ENCODE assay signal across 12 mouse cellular contexts in the genomic region with DNA sequence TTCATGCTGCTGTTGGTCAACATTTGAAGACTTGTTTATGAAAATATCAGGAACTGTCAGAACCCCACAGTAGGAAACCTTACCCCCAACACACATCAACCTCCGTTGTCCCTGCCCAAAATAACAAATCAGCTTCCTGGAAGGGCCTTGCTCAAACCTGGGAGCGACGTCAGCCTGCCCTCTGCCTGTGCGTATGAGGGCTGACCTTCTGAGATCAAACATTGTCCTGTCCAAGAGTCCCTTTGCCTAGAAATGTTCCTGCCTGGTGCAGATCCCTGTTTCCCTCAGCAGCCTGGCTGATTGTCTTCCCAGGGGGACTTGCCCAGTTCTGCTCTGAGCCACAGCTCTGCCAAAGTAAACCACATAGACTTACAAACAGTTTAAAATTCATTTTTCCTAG.
DNase-seq lines count a peak whose midpoint lies in the region; ATAC-seq and TF ChIP-seq lines count a peak whose summit lies in the region.
"Had no signal": no experiment of that assay in that cellular context is flagged by ENCODE, and none has a peak within 500 bp of the region (broad histone marks: within the 10 kb centered on the region; RNA-seq: fewer than 3 reads in every experiment).

No protein-coding gene starts in this region.

- no peak for ATAC-seq in hindbrain, postnatal 0 days
- ATAC-seq in hindbrain, embryonic 16.5 days: no peak
- no peak for ATAC-seq in midbrain, embryonic 14.5 days (ENCODE audit: low FRiP score, low TSS enrichment)
- no peak for ATAC-seq in midbrain, embryonic 11.5 days (ENCODE audit: low FRiP score)
- ATAC-seq in cerebellum, adult (ENCODE audit: insufficient number of reproducible peaks, low FRiP score, low TSS enrichment): no peak
- ATAC-seq: intestine, embryonic 16.5 days; midbrain, embryonic 13.5 days had no signal

- no peak overlapping the region for H3K4me2 ChIP-seq in hindbrain, postnatal 0 days (ENCODE audit: low read depth, low read length)
- H3K4me2 ChIP-seq in hindbrain, embryonic 16.5 days (ENCODE audit: low read length): no peak overlapping the region
- H3K4me2 ChIP-seq in midbrain, embryonic 14.5 days (ENCODE audit: low read length): no peak overlapping the region
- no peak overlapping the region for H3K4me2 ChIP-seq in midbrain, embryonic 11.5 days
- H3K4me2 ChIP-seq: limb, embryonic 15.5 days; midbrain, embryonic 13.5 days; neural tube, embryonic 13.5 days had no signal

- no peak overlapping the region for H3K4me3 ChIP-seq in hindbrain, postnatal 0 days (ENCODE audit: low read length)
- no peak overlapping the region for H3K4me3 ChIP-seq in hindbrain, embryonic 16.5 days (ENCODE audit: low read length)
- H3K4me3 ChIP-seq in midbrain, embryonic 14.5 days (replicated peaks; ENCODE audit: low read depth, low read length): no peak overlapping the region
- H3K4me3 ChIP-seq in midbrain, embryonic 11.5 days (ENCODE audit: low read depth, low read length): no peak overlapping the region
- H3K4me3 ChIP-seq: limb, embryonic 15.5 days; midbrain, embryonic 13.5 days; neural tube, embryonic 13.5 days had no signal

- no peaks in the 10 kb centered on the region for H3K9me3 ChIP-seq in hindbrain, postnatal 0 days (ENCODE audit: low read length)
- no peaks in the 10 kb centered on the region; the same call in 1 of the 2 replicates for H3K9me3 ChIP-seq in hindbrain, embryonic 16.5 days (ENCODE audit: control insufficient read depth, low read length)
- H3K9me3 ChIP-seq in midbrain, embryonic 14.5 days (ENCODE audit: control insufficient read depth, low read length): no peaks in the 10 kb centered on the region
- H3K9me3 ChIP-seq in midbrain, embryonic 11.5 days (ENCODE audit: control insufficient read depth, low read length): no peaks in the 10 kb centered on the region
- H3K9me3 ChIP-seq: limb, embryonic 15.5 days; midbrain, embryonic 13.5 days; neural tube, embryonic 13.5 days had no signal

- peaks cover 16% of the 10 kb centered on the region; the same call in 1 of the 2 replicates for H3K4me1 ChIP-seq in hindbrain, postnatal 0 days (ENCODE audit: insufficient read depth, low read length)
- H3K4me1 ChIP-seq in hindbrain, embryonic 16.5 days (ENCODE audit: control insufficient read depth, insufficient read depth, low read depth, low read length): peaks cover 16% of the 10 kb centered on the region
- 0 out of 2 replicates have a peak, but pooled peaks cover 9% of the 10 kb centered on the region for H3K4me1 ChIP-seq in midbrain, embryonic 14.5 days (ENCODE audit: control insufficient read depth, insufficient read depth, low read length)
- no peaks in the 10 kb centered on the region for H3K4me1 ChIP-seq in midbrain, embryonic 11.5 days (ENCODE audit: control insufficient read depth, insufficient read depth, low read length)

- 0 out of 2 replicates have a peak, but pooled peaks have one; percentile 9 for TF ChIP-seq CTCF in hindbrain, postnatal 0 days (IDR thresholded peaks at IDR 0.05; ENCODE audit: low read depth)

- H3K27me3 ChIP-seq in hindbrain, postnatal 0 days (ENCODE audit: insufficient read depth, low read length): 0 out of 2 replicates have a peak, but pooled peaks cover 3% of the 10 kb centered on the region
- no peaks in the 10 kb centered on the region for H3K27me3 ChIP-seq in hindbrain, embryonic 16.5 days (replicated peaks; ENCODE audit: control insufficient read depth, insufficient read depth, low read length)
- H3K27me3 ChIP-seq in midbrain, embryonic 14.5 days (ENCODE audit: control insufficient read depth, insufficient read depth, low read length): no peaks in the 10 kb centered on the region
- no peaks in the 10 kb centered on the region for H3K27me3 ChIP-seq in midbrain, embryonic 11.5 days (ENCODE audit: control insufficient read depth, insufficient read depth, low read length)
- H3K27me3 ChIP-seq: limb, embryonic 15.5 days; midbrain, embryonic 13.5 days; neural tube, embryonic 13.5 days had no signal

- peak; percentile 51 for DNase-seq in adrenal gland, postnatal 10 days
- no peak for DNase-seq in adrenal gland, adult 8-10 months
- no peak for DNase-seq in hindbrain, postnatal 0 days (ENCODE audit: low spot score)
- peak; percentile 1 for DNase-seq in midbrain, embryonic 14.5 days
- DNase-seq in midbrain, embryonic 11.5 days (ENCODE audit: low spot score, missing footprints): no peak
- no peak for DNase-seq in retina, embryonic 14.5 days (ENCODE audit: low spot score)

- WGBS in hindbrain, postnatal 0 days: 55% methylated on average over 4 of the region's 4 CpGs
- WGBS in hindbrain, embryonic 16.5 days: 64% methylated on average over 4 of the region's 4 CpGs
- 75% methylated on average over 4 of the region's 4 CpGs for WGBS in midbrain, embryonic 14.5 days
- WGBS in midbrain, embryonic 11.5 days: 77% methylated on average over 4 of the region's 4 CpGs

- no peak overlapping the region for H3K9ac ChIP-seq in hindbrain, postnatal 0 days (replicated peaks; ENCODE audit: low read length)
- no peak overlapping the region for H3K9ac ChIP-seq in hindbrain, embryonic 16.5 days (ENCODE audit: low read depth, low read length)
- no peak overlapping the region for H3K9ac ChIP-seq in midbrain, embryonic 14.5 days (replicated peaks; ENCODE audit: low read length)
- no peak overlapping the region for H3K9ac ChIP-seq in midbrain, embryonic 11.5 days (ENCODE audit: low read length)
- H3K9ac ChIP-seq: limb, embryonic 15.5 days; midbrain, embryonic 13.5 days; neural tube, embryonic 13.5 days had no signal

- H3K27ac ChIP-seq in hindbrain, postnatal 0 days: peak overlapping the region; percentile 70; the same call in 1 of the 2 replicates
- H3K27ac ChIP-seq in hindbrain, embryonic 16.5 days (ENCODE audit: low read depth, low read length): no peak overlapping the region
- no peak overlapping the region for H3K27ac ChIP-seq in midbrain, embryonic 14.5 days (replicated peaks; ENCODE audit: low read depth, low read length)
- H3K27ac ChIP-seq in midbrain, embryonic 11.5 days (ENCODE audit: low read depth, low read length): no peak overlapping the region
- H3K27ac ChIP-seq: limb, embryonic 15.5 days; midbrain, embryonic 13.5 days; neural tube, embryonic 13.5 days had no signal

- H3K36me3 ChIP-seq in hindbrain, postnatal 0 days (ENCODE audit: insufficient read depth, low read length): no peaks in the 10 kb centered on the region
- H3K36me3 ChIP-seq in hindbrain, embryonic 16.5 days (ENCODE audit: control insufficient read depth, insufficient read depth, low read length): no peaks in the 10 kb centered on the region
- H3K36me3 ChIP-seq in midbrain, embryonic 14.5 days (ENCODE audit: control insufficient read depth, insufficient read depth, low read length): no peaks in the 10 kb centered on the region
- H3K36me3 ChIP-seq in midbrain, embryonic 11.5 days (ENCODE audit: control insufficient read depth, insufficient read depth, low read length): no peaks in the 10 kb centered on the region
- H3K36me3 ChIP-seq: limb, embryonic 15.5 days; midbrain, embryonic 13.5 days; neural tube, embryonic 13.5 days had no signal

Comparison
In these comparisons a context has a peak if more than half of its experiments do, and no peak if none do; other contexts are left out.
1. DNase-seq: peak in adrenal gland, postnatal 10 days (single experiment) and midbrain, embryonic 14.5 days (single experiment); none in adrenal gland, adult 8-10 months (single experiment), hindbrain, postnatal 0 days (single experiment), midbrain, embryonic 11.5 days (single experiment) and retina, embryonic 14.5 days (single experiment).